Comparison of ENCODE assay signal across 9 mouse cellular contexts in the genomic region with DNA sequence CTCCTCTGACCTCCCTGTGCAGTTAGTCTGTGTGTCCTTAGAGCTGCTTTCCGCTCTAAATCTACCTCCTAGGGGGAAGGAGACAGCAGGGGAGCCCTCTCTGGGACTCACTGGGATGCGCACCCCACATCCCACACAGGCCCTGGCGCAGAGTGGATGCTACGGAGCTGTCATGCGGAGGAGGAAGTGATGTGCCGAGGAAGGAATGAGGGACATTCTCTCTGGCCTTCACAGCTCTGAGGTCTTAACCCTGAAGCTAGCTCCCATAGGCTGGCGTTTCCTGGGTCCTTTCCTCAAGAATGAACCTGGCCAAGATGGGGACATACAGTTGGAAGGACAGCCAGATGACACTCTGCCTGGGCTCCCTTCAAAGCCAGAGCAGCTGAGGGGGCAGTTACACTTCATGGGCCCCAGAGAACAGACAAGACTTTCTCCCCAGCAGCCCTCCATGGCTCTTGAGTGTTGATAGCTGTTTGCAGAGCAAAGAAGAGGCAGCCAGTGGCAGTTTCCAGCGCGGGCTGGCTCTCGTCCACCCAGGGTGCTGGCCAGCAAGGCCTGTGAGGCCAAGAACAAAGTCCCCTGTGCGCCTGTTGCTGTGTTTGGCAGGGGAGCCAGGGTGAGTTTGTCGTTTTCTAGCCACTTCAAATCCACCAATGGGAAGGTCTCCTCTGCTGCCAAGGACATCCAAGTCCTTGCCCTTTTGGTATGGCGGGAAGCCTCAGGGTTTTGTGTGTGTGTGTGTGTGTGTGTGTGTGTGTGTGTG. TPM values are rescaled to one million over a fixed set of nuclear protein-coding genes. Genes with fewer than 3 reads are reported as not detected.
DNase-seq lines count a peak whose midpoint lies in the region; ATAC-seq lines count a peak whose summit lies in the region.
"Had no signal": no experiment of that assay in that cellular context is flagged by ENCODE, and none has a peak within 500 bp of the region (broad histone marks: within the 10 kb centered on the region; RNA-seq: fewer than 3 reads in every experiment).

No protein-coding gene starts in this region.

- no peaks in the 10 kb centered on the region for H3K36me3 ChIP-seq in hindbrain, embryonic 16.5 days (ENCODE audit: control insufficient read depth, insufficient read depth, low read length)
- no peaks in the 10 kb centered on the region for H3K36me3 ChIP-seq in hindbrain, embryonic 14.5 days (replicated peaks; ENCODE audit: control insufficient read depth, insufficient read depth)
- H3K36me3 ChIP-seq: liver, embryonic 13.5 days had no signal

- no peaks in the 10 kb centered on the region for H3K9me3 ChIP-seq in hindbrain, embryonic 16.5 days (ENCODE audit: control insufficient read depth, low read length)
- H3K9me3 ChIP-seq in hindbrain, embryonic 14.5 days (ENCODE audit: control insufficient read depth, low read length): no peaks in the 10 kb centered on the region
- H3K9me3 ChIP-seq: liver, embryonic 13.5 days had no signal

- H3K4me2 ChIP-seq in hindbrain, embryonic 16.5 days (ENCODE audit: low read length): no peak overlapping the region; the same call in 1 of the 2 replicates
- H3K4me2 ChIP-seq in hindbrain, embryonic 14.5 days (replicated peaks): no peak overlapping the region
- H3K4me2 ChIP-seq: liver, embryonic 13.5 days had no signal

- no peak for DNase-seq in hindbrain, embryonic 14.5 days (ENCODE audit: low spot score)
- DNase-seq in adrenal gland, adult 8-10 months: peak; percentile 81
- DNase-seq in gastrocnemius, postnatal 14 days: peak; percentile 87
- peak; percentile 90 for DNase-seq in kidney, adult 11 months
- peak; percentile 89 for DNase-seq in lung, postnatal 10 days
- DNase-seq: liver, embryonic 13.5 days had no signal

- peak overlapping the region; percentile 31; the same call in 1 of the 2 replicates for H3K9ac ChIP-seq in hindbrain, embryonic 16.5 days (ENCODE audit: low read depth, low read length)
- H3K9ac ChIP-seq in hindbrain, embryonic 14.5 days: no peak overlapping the region
- H3K9ac ChIP-seq: liver, embryonic 13.5 days had no signal

- peak overlapping the region; percentile 67 for H3K27ac ChIP-seq in hindbrain, embryonic 16.5 days (ENCODE audit: low read depth, low read length)
- no peak overlapping the region for H3K27ac ChIP-seq in hindbrain, embryonic 14.5 days
- H3K27ac ChIP-seq: liver, embryonic 13.5 days had no signal

- WGBS in hindbrain, embryonic 16.5 days: 54% methylated on average over 13 of the region's 13 CpGs
- WGBS in hindbrain, embryonic 14.5 days: 65% methylated on average over 13 of the region's 13 CpGs

- ATAC-seq in hindbrain, embryonic 16.5 days: peak; percentile 66
- no peak for ATAC-seq in hindbrain, embryonic 14.5 days (ENCODE audit: low FRiP score)
- no peak for ATAC-seq in monocyte, adult 5-6 weeks (replicated peaks; ENCODE audit: insufficient number of reproducible peaks, low FRiP score, low TSS enrichment, poor library complexity, severe bottlenecking)
- ATAC-seq in granulocyte monocyte progenitor cell, adult 5-6 weeks (replicated peaks; ENCODE audit: poor library complexity, severe bottlenecking): no peak

- H3K27me3 ChIP-seq in hindbrain, embryonic 16.5 days (replicated peaks; ENCODE audit: control insufficient read depth, insufficient read depth, low read length): no peaks in the 10 kb centered on the region
- no peaks in the 10 kb centered on the region for H3K27me3 ChIP-seq in hindbrain, embryonic 14.5 days (ENCODE audit: control insufficient read depth, insufficient read depth, low read length)

- peaks cover 17% of the 10 kb centered on the region for H3K4me1 ChIP-seq in hindbrain, embryonic 16.5 days (ENCODE audit: control insufficient read depth, insufficient read depth, low read depth, low read length)
- no peaks in the 10 kb centered on the region; the same call in 1 of the 2 replicates for H3K4me1 ChIP-seq in hindbrain, embryonic 14.5 days (replicated peaks; ENCODE audit: control insufficient read depth, insufficient read depth, low read length)

- H3K4me3 ChIP-seq in hindbrain, embryonic 16.5 days (ENCODE audit: low read length): no peak overlapping the region
- H3K4me3 ChIP-seq in hindbrain, embryonic 14.5 days (replicated peaks; ENCODE audit: low read length): no peak overlapping the region
- H3K4me3 ChIP-seq: liver, embryonic 13.5 days had no signal

- intact Hi-C loops in gastrocnemius, postnatal 14 days (cut with DNase I; ENCODE audit: low total_unique reads): no loop called here

RNA-seq across cellular contexts. Expression of a gene that starts 10.5 kb away (rescaled TPM):
- polyA plus RNA-seq in hindbrain, embryonic 16.5 days (2015; fragmentation: Nextera tagmentation; extraction: Ambion mirVana): 1.9 and 2.2 TPM in 2 replicates
- 1.9 and 2.1 TPM in 2 replicates for polyA plus RNA-seq in hindbrain, embryonic 14.5 days (2014; fragmentation: Nextera tagmentation; extraction: Ambion mirVana)
- total RNA-seq in adrenal gland, adult 8-10 months (2022): 10 to 100 TPM; 36.0 to 59.9 (median 52.3) TPM
- 1 to 10 TPM; 8.4 TPM for total RNA-seq in gastrocnemius, postnatal 14 days (2021)
- total RNA-seq in monocyte, adult 5-6 weeks (2017): 0.11 to 0.29 TPM in 2 of 3 replicates, not detected in the other
- total RNA-seq in granulocyte monocyte progenitor cell, adult 5-6 weeks (2014; fragmentation: Nextera tagmentation): 1.4 TPM in 2 replicates
- 0.65 and 3.6 TPM in 2 replicates for total RNA-seq in granulocyte monocyte progenitor cell, adult 5-6 weeks (2017)
